Mouse (Mus musculus): ENCODE results near the gene Tenm4.

The Tenm4 gene

DNA sequence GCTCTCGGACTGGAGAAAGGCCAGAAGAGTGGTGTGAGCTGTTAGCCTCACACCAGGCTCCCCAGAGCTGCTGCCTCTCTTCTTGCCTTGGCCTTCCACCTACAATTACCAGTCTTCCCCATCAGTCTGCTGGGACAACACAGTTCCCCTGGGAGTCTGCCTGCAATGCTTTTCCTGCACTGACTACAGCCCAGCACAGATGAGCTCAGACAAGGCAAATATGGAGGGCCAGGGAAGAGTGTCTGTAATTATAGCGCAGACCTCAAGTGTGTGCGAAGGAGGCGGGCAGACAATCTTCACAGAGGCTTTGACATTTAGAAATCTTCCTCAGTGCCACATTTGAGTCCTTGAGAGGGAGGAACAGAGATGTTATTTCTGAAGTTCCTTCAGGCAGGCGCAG, 509.4 kb downstream of the Tenm4 start:
- DNase-seq (ENCODE audit: extremely low spot score), result no peak

DNA sequence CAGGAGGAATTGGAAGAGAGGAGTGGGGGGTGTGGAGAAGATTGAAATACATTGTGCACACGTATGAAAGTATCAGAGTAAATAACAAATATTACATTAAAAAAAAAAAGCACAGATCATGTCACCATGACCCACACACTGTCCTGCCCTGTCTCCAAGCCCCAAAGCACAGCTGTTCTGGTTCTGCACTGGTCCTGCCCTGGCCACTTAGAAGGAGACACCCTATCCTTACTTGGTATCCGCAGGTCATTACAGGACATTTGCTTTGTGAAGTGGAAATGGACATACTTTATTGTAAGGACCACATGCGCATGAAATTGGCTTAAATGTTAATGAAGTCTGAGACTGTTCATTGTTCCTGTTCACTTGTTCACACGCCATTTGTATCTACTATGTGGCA, 510.8 kb downstream of the Tenm4 start:
- DNase-seq (ENCODE audit: extremely low spot score), result no peak

DNA sequence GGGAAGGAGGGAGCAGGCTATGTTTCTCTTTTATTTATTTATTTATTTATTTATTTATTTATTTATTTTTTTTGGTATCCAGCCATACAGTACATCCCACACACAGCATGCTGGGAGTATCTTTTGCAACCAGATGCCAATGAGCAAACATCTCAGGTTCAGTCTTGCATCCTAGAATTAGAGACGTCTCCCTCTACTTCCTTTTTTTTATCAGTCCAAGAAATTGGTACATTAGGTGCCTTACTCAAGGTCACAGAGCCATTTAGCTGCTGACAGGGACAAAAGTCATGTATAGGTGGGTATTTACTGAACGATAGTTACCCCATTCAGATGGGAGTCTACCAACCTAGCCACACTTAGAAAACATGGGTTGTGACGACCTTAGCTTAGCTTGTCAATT, 517.1 kb downstream of the Tenm4 start:
- no peak for DNase-seq (ENCODE audit: extremely low spot score)

DNA sequence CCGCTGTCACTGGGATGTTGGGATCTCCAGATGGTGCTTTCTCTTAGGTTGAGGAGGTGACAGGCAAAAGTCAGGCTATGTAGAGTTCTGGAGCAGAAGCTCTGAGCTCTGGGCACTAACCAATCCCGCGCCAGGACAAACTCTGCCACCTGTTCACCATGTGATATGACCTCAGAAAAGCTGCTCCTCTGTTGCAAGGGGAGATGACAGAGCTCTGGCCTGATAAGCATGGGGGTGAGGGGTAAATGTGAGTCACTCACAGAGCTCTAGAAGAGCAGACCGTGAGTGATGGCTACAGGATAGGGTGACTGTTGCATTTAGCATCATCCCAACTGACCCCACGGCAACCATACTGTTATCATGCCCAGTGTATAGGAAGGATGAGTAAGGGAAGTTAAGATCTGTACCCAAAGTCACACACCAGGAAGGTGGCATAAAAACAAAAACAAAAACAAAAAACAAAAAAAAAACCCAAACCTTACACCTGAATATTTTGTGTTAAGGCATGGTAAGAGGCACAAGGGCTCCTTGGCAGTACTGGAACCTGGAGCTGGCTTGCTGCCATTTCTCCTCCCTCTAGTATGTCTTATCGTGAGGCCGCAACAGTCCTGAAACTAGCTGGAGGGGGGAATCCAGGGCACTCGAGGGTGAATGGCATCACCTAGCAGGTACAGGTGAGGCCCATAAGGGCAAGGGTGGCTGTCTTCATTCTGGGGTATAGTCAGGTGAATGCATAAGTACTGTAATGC, 530.2 kb downstream of the Tenm4 start:
- no peak for DNase-seq (ENCODE audit: extremely low spot score)

DNA sequence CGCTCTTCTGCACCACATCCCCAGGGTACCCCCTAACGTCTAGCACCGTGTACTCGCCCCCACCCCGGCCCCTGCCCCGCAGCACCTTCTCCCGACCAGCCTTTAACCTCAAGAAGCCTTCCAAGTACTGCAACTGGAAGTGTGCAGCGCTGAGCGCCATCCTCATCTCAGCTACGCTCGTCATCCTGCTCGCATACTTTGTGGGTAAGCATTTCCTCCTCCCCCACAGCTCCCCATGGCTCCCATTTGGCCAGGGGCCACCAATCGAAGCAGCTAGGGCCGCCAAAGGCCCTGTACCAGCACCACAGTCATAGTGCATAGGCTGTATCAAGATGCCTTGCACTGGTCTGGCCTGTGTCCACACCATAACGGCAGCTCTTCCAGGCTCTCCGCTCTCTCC, 532.9 kb downstream of the Tenm4 start:
- DNase-seq (ENCODE audit: extremely low spot score), result no peak

DNA sequence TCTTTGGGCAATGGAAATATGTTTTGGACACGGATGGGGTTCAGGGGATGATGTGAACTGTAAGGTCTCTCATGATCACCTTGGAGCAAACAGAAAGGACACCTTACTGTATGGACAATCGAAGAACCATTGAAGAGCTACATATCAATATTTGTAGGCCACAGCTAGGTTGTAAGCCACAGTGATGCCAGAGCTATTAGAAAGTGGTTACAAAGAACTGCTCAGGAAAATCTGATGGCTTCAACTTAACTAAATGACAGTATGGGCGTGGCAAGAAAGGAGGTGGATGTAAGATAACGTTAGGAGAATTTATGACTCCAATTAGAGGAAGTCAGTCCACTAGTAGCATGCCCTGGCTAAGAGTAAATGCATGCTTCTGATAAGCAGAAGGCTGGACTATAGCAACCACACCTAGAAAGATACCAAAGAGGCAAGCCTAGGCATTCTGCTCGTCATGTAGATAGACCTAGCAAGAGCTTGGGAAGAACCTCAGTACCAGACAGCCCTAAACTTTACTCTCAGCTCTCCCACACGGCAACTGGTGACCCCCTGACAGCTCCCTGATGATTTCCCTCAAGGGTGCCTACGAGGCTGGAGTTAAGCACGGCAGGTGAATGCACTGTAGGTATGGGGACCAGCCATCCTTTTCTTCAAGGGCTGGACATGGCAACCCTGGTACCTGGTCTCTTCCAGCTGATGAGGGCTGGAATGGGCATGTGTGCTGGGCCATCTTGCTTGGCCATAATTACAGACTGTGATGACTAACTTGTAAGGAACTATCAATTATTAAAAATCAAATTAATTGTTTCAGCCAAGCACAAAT, 534.5 kb downstream of the Tenm4 start:
- no peak for DNase-seq (ENCODE audit: extremely low spot score)

DNA sequence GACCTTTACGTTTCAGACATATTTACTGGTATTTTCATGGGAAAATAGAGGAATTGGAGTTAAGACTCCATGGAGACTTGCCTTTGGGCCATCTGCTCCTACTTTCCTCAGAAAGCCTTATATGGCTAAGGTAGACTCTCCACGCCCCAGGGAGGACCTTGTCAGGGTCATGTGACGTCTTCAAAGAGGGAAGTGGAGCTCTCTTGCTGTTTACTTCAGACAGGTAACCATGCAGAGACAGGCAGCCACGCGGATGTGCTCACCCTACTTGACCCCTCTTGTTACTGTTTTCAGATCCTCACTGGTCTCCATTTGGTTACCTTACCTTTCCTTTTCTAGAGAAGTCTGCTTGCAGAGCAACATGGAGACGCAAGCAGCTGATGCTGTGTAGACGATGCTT, 535.5 kb downstream of the Tenm4 start:
- DNase-seq (ENCODE audit: extremely low spot score), result no peak

DNA sequence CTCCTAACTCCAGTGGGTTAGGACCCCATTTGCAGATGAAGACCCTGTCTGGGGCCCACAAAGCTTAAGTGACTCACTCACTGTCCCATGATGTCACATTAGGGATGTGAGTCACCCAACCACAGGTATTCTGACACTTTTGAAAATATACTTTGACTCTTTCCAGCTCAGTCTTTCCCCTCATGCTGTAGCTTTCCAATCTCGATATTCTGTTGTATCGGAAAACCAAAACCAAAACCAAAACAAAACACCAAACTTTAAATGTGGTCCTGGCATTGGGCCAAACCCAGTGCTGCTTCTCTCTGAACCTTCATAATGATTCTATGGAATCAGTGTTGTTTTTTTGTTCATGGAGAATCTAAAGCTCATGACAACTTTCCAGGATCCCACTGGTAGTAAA, 536.1 kb downstream of the Tenm4 start:
- DNase-seq (ENCODE audit: extremely low spot score), result no peak

DNA sequence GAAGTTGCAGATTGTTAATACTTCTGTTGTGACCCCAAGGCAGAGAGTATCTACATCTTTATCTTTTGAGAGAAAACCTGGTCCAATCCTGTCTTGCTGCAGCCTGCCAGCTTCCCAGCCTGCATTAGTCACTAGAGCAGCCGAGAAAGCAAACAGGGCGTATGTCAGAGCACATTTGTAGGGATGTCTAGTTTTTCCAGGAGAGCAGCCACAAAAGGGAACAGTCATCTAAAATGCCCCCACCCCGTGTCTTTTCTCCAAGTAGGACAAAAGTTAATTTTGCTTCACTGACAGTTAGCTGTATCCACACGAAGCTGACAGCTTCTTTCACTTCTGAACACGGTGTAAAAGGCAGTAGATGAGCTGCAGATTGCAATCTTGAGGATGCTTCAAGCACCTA, 537.0 kb downstream of the Tenm4 start:
- no peak for DNase-seq (ENCODE audit: extremely low spot score)

DNA sequence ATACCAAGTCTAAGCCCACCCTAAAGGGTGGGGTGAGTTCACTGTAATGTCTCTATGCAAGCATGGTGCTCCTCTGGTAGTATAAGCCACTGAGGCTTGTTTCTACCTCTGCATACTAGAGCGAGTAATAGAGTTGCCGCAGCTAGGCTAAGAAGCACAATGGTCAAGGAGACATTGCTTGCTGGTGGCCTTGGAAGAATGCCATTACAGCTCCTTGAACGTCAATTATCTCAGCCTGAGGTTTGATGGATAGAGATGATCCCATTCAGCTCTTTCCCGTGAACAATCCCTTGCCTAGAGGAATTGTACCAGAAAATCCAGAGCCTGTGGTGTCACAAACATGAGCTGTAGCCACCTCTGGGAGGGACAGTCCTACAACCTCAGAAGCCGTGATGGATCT, 537.5 kb downstream of the Tenm4 start:
- DNase-seq (ENCODE audit: extremely low spot score), result no peak

DNA sequence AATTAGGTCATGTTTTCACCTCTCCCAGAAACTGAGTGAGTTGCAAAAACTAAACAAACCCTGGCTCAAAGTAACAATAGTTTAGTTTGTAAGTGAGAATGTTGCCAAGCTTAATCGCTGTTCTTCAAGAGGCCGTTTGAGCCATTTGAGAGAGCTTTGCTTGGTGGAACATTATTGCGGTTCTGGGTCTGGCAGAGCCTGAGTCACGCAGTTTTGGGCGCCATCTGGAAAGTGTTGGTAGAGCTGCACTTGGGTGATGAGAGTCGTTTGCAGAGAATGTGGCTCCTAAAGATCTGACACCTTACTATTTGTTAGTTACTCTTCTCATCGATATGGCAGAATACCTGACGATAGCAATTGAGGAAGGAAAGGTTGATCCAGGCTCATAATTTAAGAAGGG, 537.9 kb downstream of the Tenm4 start:
- no peak for DNase-seq (ENCODE audit: extremely low spot score)

DNA sequence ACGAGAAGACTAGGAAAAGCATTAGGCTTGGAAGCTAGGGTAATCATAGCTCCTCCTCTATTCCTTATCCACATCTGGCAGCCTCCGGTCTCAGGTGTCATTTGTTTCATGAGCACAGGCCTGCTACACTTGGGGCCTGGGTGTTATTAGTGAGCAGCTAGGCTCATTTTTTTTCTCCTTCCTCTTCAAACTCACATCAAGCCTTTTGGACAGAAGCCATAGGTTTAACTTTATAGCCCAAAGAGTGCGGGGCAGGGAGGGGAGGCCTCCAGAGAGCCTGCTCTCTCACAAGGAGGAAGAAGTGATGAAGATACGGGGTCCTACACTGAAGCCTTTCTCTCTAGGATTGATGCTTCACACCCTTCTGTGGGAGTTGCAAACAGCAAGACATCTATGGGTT, 538.8 kb downstream of the Tenm4 start:
- no peak for DNase-seq (ENCODE audit: extremely low spot score)

DNA sequence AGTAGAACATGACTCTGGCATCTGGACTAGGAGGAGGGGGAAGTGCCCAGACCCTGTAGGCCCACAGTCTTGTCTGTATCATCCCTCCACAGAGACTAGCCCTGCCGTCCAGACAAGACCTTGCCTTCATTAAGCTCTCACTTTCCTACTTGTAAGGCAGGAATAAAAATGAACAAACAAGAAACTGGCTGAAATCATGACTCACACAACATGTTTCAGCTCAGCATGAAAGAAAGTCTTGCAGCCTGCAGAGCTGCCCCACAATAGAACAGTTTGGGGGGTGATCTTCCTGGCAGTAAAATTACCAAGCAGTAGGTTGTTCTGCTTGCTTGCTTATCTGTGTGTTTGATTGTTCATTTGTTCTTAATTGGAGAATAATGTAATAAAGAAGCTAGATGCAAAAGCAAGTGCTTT, 539.6 kb downstream of the Tenm4 start:
- no peak for DNase-seq (ENCODE audit: extremely low spot score)

DNA sequence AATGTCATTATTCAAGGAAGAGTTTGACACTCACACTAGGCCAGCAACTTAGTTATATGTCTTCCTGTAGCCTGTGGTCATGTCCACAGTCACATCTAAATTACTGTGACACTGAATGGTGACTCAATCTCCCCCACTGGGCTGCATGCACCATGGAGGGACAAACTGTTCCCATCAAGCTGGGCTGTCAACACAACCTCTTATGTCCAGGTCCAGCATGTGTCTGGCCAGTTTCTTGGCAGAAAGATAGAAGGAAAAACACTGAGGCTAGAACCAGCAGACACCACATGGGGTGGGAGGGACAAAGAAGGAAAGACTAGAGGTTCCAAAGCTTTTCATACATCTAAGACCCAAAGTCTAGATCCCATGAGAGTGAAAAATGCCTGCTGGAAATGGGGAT, 541.8 kb downstream of the Tenm4 start:
- DNase-seq (ENCODE audit: extremely low spot score), result no peak

DNA sequence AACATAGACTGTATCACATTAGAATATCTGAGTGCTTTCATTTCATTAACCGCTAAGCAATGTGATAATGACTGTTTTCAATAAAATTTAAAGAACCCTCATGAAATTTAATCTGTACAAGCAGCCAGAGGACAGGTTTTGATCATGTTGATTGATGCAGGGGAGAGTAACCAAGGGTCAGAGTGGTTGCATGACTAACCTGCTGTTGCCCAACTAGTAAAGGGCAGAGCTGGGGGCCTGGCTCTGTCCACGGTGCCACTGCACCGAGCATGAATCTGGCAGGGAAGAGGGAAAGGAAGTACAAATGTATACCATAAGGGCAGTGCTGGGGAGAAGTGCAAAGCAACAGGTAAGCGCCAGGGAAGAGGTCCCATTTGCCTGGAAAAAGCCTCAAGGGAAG, 545.9 kb downstream of the Tenm4 start:
- no peak for DNase-seq (ENCODE audit: extremely low spot score)

DNA sequence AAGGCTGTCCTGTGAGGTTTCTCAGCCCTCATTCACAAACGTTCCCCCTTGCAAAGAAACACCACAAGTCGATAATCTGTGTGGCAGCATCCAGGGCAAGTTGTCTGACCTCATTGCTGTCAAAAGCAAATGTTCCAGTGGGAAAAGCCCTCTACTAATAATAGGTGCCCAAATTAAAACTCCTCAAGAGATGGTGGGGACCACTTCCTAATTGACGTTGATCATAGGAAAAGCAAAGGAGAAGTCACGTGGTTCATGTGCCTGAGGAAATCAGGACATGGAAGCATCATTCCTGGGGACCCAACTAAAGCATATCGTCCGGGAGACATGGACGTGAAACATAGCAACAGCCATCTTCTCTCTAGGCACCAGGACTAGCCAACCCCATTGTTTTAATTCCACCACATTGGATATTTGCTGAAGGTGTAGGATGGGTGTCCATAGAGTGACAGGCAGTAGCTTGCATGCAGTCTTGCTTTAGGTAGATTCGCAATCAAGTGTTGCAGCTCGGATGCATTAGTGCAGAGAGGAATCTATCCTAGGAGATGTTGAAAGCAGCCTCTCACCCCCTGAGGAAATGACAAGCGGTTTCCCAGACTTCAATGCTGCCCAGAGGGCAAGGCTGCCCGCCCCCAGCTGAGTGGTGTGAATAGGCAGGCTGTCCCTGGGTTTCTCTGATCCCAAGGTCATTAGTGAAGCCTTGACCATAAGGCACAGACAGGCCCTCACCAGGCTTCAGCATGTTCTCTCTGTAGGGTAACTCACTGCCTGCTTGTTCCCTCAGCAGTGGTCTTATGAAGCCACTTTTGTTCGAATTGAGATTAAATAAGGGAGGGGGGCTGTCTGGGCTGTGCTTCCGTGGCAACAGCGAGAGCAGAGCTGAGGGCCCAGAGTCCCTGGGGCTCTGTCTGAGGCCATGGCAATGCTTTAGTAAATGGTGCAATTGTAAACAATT, 547.4 kb downstream of the Tenm4 start:
- DNase-seq (ENCODE audit: extremely low spot score), result peak; percentile 36

DNA sequence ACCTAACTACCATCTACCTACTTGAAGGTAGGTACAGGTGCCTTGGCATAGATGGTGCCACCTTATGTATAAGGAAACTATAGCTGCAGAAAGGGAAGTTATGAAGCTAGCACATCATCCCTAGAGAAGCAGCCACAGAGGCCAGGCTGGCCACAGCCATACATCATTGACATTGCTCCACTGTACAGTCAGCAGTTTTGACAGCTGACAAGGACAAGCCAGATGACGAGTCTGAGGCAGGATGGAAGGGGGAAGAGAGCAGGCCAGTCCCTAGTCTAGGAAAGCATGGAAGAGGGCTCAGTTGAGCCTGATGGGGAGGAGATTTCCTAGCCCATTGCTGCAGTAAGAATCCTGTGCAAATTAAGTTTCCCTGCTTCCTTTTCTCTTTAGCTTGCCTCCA, 548.9 kb downstream of the Tenm4 start:
- DNase-seq (ENCODE audit: extremely low spot score), result no peak

DNA sequence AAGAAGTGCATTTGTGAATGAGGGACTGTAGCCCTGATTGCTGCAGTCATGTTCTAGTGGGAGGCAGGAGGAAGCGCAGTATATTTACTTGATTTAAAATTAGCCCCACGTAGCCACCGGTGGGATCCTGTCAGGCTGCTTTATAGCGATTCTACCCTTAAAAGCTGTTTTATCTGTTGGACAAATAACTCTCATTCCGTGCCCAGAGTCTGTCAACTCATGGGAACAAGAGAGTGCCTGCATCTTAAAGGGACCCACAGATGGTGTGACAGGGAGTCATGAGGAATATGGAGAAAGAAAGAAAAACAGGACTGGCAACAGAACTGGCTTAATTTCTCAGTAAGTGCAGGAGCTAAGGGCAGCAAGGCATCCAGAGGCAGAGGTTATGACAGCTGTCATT, 549.4 kb downstream of the Tenm4 start:
- DNase-seq (ENCODE audit: extremely low spot score), result no peak

DNA sequence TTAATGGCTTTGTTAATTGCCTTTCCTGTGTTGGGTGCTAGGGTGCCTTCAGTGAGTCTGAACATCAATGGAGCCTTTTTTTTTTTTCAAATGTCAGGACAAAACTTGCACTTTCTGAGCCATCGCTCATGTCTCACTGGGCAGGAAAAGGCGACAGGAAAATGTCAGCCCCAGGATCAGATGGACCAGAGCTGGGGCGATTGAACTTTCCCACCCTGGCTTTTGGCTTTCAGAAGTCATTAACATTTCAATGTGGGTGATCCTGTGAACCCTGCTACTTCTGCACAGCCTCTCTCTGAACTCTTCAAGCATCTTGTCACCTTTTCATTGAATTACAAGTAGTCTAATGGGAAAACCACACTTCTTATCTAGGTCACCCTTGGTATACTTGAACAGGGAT, 551.8 kb downstream of the Tenm4 start:
- no peak for DNase-seq (ENCODE audit: extremely low spot score)

DNA sequence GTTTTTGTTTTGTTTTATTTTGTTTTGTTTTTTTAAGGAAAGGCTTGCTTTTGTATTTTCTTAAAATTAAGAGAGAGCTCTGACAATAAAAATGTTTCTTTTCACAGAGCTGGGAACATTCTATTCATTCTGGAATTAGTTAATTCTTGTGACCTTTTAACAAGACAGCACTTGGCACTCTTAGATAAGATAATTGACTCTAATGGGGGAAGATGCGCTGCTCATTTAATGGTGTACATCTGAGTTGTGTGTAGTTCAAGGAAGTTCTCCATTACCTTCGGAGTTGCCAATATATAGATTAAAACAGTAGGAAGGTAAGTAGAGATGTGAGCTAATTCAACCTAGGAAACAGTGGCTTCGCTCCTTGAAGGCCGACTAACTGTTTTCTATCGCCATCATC, 554.6 kb downstream of the Tenm4 start:
- DNase-seq (ENCODE audit: extremely low spot score), result no peak

DNA sequence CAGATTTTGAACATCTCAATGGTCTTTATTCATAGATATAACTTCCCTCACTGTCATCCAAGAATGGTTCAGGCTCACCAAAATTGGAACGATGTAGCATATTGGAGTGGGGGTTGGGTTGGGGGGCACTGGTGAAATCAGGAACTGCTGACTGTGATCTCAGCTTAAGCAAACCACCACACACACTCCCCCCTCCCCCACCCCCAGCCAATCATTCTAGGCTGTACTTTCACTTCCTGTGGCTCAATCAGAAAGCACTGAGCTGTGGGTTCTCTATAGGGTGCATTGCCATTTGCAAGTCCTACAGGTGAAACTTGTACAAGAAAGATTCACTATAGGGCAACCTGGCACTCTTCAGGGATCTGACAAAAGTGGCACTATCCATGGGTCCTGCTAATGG, 559.3 kb downstream of the Tenm4 start:
- no peak for DNase-seq (ENCODE audit: extremely low spot score)

DNA sequence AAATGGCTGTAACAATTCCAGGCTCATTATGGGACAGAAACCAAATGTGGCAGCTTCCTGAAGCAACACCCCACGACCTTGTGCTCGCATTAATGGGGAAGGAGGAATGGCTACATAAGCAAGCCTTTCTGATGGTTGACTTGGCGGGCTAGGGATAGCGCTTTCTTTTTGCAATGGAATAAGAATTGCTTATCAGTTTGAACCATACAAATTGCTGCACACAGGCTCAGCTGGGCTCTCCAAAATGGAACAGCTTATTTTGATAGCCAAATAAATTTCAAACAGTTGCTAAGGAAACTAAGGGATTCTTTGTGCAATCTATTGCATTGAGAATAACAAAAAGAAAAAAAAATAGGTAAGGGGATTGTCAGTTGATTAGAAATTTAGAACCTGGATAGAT, 560.9 kb downstream of the Tenm4 start:
- DNase-seq (ENCODE audit: extremely low spot score), result no peak

Measured in embryo, embryonic 9.5 days (tissue).